Mouse (Mus musculus): ENCODE measurements around the gene Urm1. TPM values are rescaled to one million over a fixed set of nuclear protein-coding genes. Genes with fewer than 3 reads are reported as not detected.

Gene Urm1
- total RNA-seq, 1 experiment from 2014 or later, result 11.4 TPM

GRCm38 (mm10) chr2:29891773-29892172 is 71.9 kb downstream of the Urm1 start:
- no peak for ATAC-seq (ENCODE audit: extremely low read depth, insufficient number of reproducible peaks, low FRiP score, poor library complexity, severe bottlenecking)

Other genes starting within 250 kb of the Urm1 start
- gene Rapgef1, start 200.4 kb upstream of the Urm1 start, total RNA-seq (2017), result 74.8 and 93.5 TPM in 2 replicates
- gene Gm13420, start 68.4 kb upstream of the Urm1 start, total RNA-seq (2017), result not detected in 2 replicates
- gene Gm13547, start 60.8 kb upstream of the Urm1 start, total RNA-seq (2017), result 0.74 and 1.5 TPM in 2 replicates
- 5.5 and 11.9 TPM in 2 replicates for gene Coq4, start 32.6 kb upstream of the Urm1 start, total RNA-seq (2017)
- gene Trub2, start 31.6 kb upstream of the Urm1 start, total RNA-seq (2017), result 37.3 and 37.5 TPM in 2 replicates
- 26.2 and 27.9 TPM in 2 replicates for gene Slc27a4, start 17.4 kb upstream of the Urm1 start, total RNA-seq (2017)
- gene Cercam, start 49.1 kb downstream of the Urm1 start, total RNA-seq (2017), result 0.23 and 0.25 TPM in 2 replicates
- gene Odf2, start 69.1 kb downstream of the Urm1 start, total RNA-seq (2017), result 78.0 and 84.3 TPM in 2 replicates
- 73.9 and 79.8 TPM in 2 replicates for gene Gle1, start 115.4 kb downstream of the Urm1 start, total RNA-seq (2017)
- gene Sptan1, start 145.5 kb downstream of the Urm1 start, total RNA-seq (2017), result 259 and 285 TPM in 2 replicates
- 0.70 and 0.86 TPM in 2 replicates for gene Wdr34, start 228.8 kb downstream of the Urm1 start, total RNA-seq (2017)
- 313 and 345 TPM in 2 replicates for gene Set, start 237.3 kb downstream of the Urm1 start, total RNA-seq (2017)

All from neutrophil, adult 5-6 weeks (primary cell).